Mouse (Mus musculus) lung, adult 2 months (tissue): ENCODE data around the gene Pcgf5.

Experiments
- CTCF ChIP-seq: fragments of 200-500 bp; IDR thresholded peaks from 2 replicates; pipeline ENCODE4 v1.5.1; 2011; ENCODE audit warnings: mild to moderate bottlenecking, low read length, control low read depth; ENCODE audit not compliant: insufficient read depth
- POLR2A ChIP-seq: fragments of 200-500 bp; IDR thresholded peaks from 2 replicates; pipeline ENCODE4 v1.6.1; 2011; ENCODE audit warnings: low read depth, mild to moderate bottlenecking, control low read depth, low read length, borderline replicate concordance; ENCODE audit errors: extremely low read depth

GRCm38 (mm10) chr19:36373056-36373621 lies 25.0 kb downstream of the Pcgf5 start:
- TF ChIP-seq CTCF (no peak), POLR2A (no peak)
